Mouse (Mus musculus) E14TG2a.4 (cell line): ENCODE results near the gene Katnbl1.

Experiments used
- CTCF ChIP-seq: conservative IDR thresholded peaks from 2 replicates; pipeline ENCODE4 v1.5.1; 2014; ENCODE audit warnings: low read length
- NANOG ChIP-seq: IDR thresholded peaks from 2 replicates; pipeline ENCODE4 v1.6.1; 2014; ENCODE audit warnings: borderline replicate concordance, low read length, mixed read lengths
- POU5F1 ChIP-seq: IDR thresholded peaks from 2 replicates; pipeline ENCODE4 v1.6.1; 2014; ENCODE audit warnings: low read length, borderline replicate concordance

GRCm38 (mm10) chr2:112445511-112445910 is 66.5 kb downstream of the Katnbl1 start:
- TF ChIP-seq CTCF (no peak), POU5F1 (no peak), NANOG (no peak)
